Mouse (Mus musculus): ENCODE measurements around the gene Efnb2. TPM values are rescaled to one million over a fixed set of nuclear protein-coding genes. Genes with fewer than 3 reads are reported as not detected.
A peak's percentile ranks its signal among the peaks of the same experiment; 100 is the strongest.

Efnb2 gene
- total RNA-seq, 2 experiments from 2014 or later, result 68.7 to 72.0 TPM

GRCm38 (mm10) chr8:8622031-8622430 is 39.0 kb downstream of the Efnb2 start:
- intact Hi-C loops (cut with DNase I), result no loop called here
- DNase-seq (ENCODE audit: low spot score in 2 of 2), result peak in 1 of 2 experiments; percentile 35

GRCm38 (mm10) chr8:8621236-8621917 is 39.7 kb downstream of the Efnb2 start:
- peak in 1 of 2 experiments; percentile 26 for DNase-seq (ENCODE audit: low spot score in 2 of 2)
- intact Hi-C loops (cut with DNase I), result no loop called here

GRCm38 (mm10) chr8:8620536-8620935 is 40.5 kb downstream of the Efnb2 start:
- intact Hi-C loops (cut with DNase I), result no loop called here
- peak; percentile 52 to 56 for DNase-seq (ENCODE audit: low spot score in 2 of 2)

- intact Hi-C loops (cut with DNase I), result no loop called here
- DNase-seq (ENCODE audit: low spot score in 2 of 2), result no peak
These were observed 41.5 kb downstream of the Efnb2 start for GRCm38 (mm10) chr8:8619221-8620194.

- intact Hi-C loops (cut with DNase I), result no loop called here
- no peak for DNase-seq (ENCODE audit: low spot score in 2 of 2)
These were observed 47.2 kb downstream of the Efnb2 start for GRCm38 (mm10) chr8:8613844-8614243.

- intact Hi-C loops (cut with DNase I), result no loop called here
- no peak for DNase-seq (ENCODE audit: low spot score in 2 of 2)
These were observed 49.1 kb downstream of the Efnb2 start for GRCm38 (mm10) chr8:8611928-8612327.

- no peak for DNase-seq (ENCODE audit: low spot score in 2 of 2)
- intact Hi-C loops (cut with DNase I), result no loop called here
These were observed 51.3 kb downstream of the Efnb2 start for GRCm38 (mm10) chr8:8609791-8610190.

GRCm38 (mm10) chr8:8609141-8609540 is 51.9 kb downstream of the Efnb2 start:
- no peak for DNase-seq (ENCODE audit: low spot score in 2 of 2)
- intact Hi-C loops (cut with DNase I), result no loop called here

- intact Hi-C loops (cut with DNase I), result no loop called here
- DNase-seq (ENCODE audit: low spot score in 2 of 2), result no peak
These were observed 55.4 kb downstream of the Efnb2 start for GRCm38 (mm10) chr8:8605621-8606020.

- DNase-seq (ENCODE audit: low spot score in 2 of 2), result no peak
- intact Hi-C loops (cut with DNase I), result no loop called here
These were observed 57.2 kb downstream of the Efnb2 start for GRCm38 (mm10) chr8:8603875-8604274.

GRCm38 (mm10) chr8:8602616-8603461 is 58.2 kb downstream of the Efnb2 start:
- DNase-seq (ENCODE audit: low spot score in 2 of 2), result no peak
- intact Hi-C loops (cut with DNase I), result no loop called here

GRCm38 (mm10) chr8:8599931-8600330 is 61.1 kb downstream of the Efnb2 start:
- intact Hi-C loops (cut with DNase I), result no loop called here
- peak in 1 of 2 experiments; percentile 26 for DNase-seq (ENCODE audit: low spot score in 2 of 2)

- intact Hi-C loops (cut with DNase I), result no loop called here
- DNase-seq (ENCODE audit: low spot score in 2 of 2), result no peak
These were observed 63.6 kb downstream of the Efnb2 start for GRCm38 (mm10) chr8:8597434-8597833.

- intact Hi-C loops (cut with DNase I), result no loop called here
- no peak for DNase-seq (ENCODE audit: low spot score in 2 of 2)
These were observed 65.0 kb downstream of the Efnb2 start for GRCm38 (mm10) chr8:8595831-8596611.

- intact Hi-C loops (cut with DNase I), result no loop called here
- no peak for DNase-seq (ENCODE audit: low spot score in 2 of 2)
These were observed 67.2 kb downstream of the Efnb2 start for GRCm38 (mm10) chr8:8593812-8594211.

- no peak for DNase-seq (ENCODE audit: low spot score in 2 of 2)
- intact Hi-C loops (cut with DNase I), result no loop called here
These were observed 67.7 kb downstream of the Efnb2 start for GRCm38 (mm10) chr8:8593371-8593770.

GRCm38 (mm10) chr8:8592331-8592730 is 68.7 kb downstream of the Efnb2 start:
- DNase-seq (ENCODE audit: low spot score in 2 of 2), result no peak
- intact Hi-C loops (cut with DNase I), result no loop called here

GRCm38 (mm10) chr8:8583981-8584377 is 77.1 kb downstream of the Efnb2 start:
- DNase-seq (ENCODE audit: low spot score in 2 of 2), result no peak
- intact Hi-C loops (cut with DNase I), result no loop called here

- DNase-seq (ENCODE audit: low spot score in 2 of 2), result no peak
- intact Hi-C loops (cut with DNase I), result no loop called here
These were observed 77.6 kb downstream of the Efnb2 start for GRCm38 (mm10) chr8:8583290-8583980.
